Mouse (Mus musculus) heart, embryonic 11.5 days (tissue): ENCODE measurements at regions not wholly inside any gene's neighbourhood (a gene's known extent, or its start where the extent isn't known, plus 50 kb on each side); places are given as distances from the start of the nearest gene placed in this dataset.

Experiments
- ATAC-seq: fragments of 200-750 bp; cut with Nextera tagmentation; replicated peaks from 2 replicates; pipeline ENCODE4 v1.8.0; 2017; ENCODE audit warnings: moderate library complexity; ENCODE audit not compliant: insufficient number of reproducible peaks, low FRiP score, low TSS enrichment
- H3K27ac ChIP-seq: fragments of 300-500 bp; sonication (generic); 2 replicates; pipeline ENCODE4 v1.5.1; 2014; ENCODE audit warnings: mild to moderate bottlenecking, low read depth, low read length
- H3K27me3 ChIP-seq: fragments of 300-500 bp; sonication (generic); 2 replicates; pipeline ENCODE4 v1.6.1; 2014; ENCODE audit warnings: mild to moderate bottlenecking, low read length, mixed read lengths; ENCODE audit not compliant: control insufficient read depth, insufficient read depth
- H3K36me3 ChIP-seq: fragments of 300-500 bp; sonication (generic); 2 replicates; pipeline ENCODE4 v1.6.1; 2014; ENCODE audit warnings: mild to moderate bottlenecking, low read length, moderate library complexity, mixed read lengths; ENCODE audit not compliant: control insufficient read depth, insufficient read depth
- H3K4me1 ChIP-seq: fragments of 300-500 bp; sonication (generic); 2 replicates; pipeline ENCODE4 v1.6.1; 2014; ENCODE audit warnings: low read length; ENCODE audit not compliant: control insufficient read depth, insufficient read depth
- H3K4me2 ChIP-seq: fragments of 300-500 bp; sonication (generic); 2 replicates; pipeline ENCODE4 v1.6.1; 2014; ENCODE audit warnings: mild to moderate bottlenecking, moderate library complexity
- H3K4me3 ChIP-seq: fragments of 300-500 bp; sonication (generic); 2 replicates; pipeline ENCODE4 v1.5.1; 2014; ENCODE audit warnings: low read depth, low read length
- H3K9ac ChIP-seq: fragments of 300-500 bp; sonication (generic); 2 replicates; pipeline ENCODE4 v1.6.1; 2014; ENCODE audit warnings: mild to moderate bottlenecking, low read depth, low read length, moderate library complexity
- H3K9me3 ChIP-seq: fragments of 300-500 bp; sonication (generic); replicated peaks from 2 replicates; pipeline ENCODE4 v1.6.1; 2016; ENCODE audit warnings: low read length; ENCODE audit not compliant: control insufficient read depth
- WGBS: fragments of 180-500 bp; shearing (Covaris S2); extraction: QIAGEN DNeasy Blood & Tissue Kit; methylation state at CpG from one replicate; pipeline ENCODE4 v1.1.7; 2014; ENCODE audit not compliant: insufficient replicate concordance; 5-methylcytosine and 5-hydroxymethylcytosine counted together

GRCm38 (mm10) chr9:25408518-25408917, 72.8 kb upstream of the Eepd1 start:
- no peaks in the 10 kb centered on the region for H3K27me3 ChIP-seq
- H3K9me3 ChIP-seq = no peaks in the 10 kb centered on the region
- no peaks in the 10 kb centered on the region for H3K36me3 ChIP-seq
- no peak for ATAC-seq
- 83% methylated on average over 3 of the region's 3 CpGs for WGBS
- H3K4me2 ChIP-seq = no peak overlapping the region
- H3K4me1 ChIP-seq = no peaks in the 10 kb centered on the region
- no peak overlapping the region for H3K4me3 ChIP-seq
- no peak overlapping the region for H3K27ac ChIP-seq
- no peak overlapping the region for H3K9ac ChIP-seq

- ATAC-seq = no peak
- Histone ChIP-seq H3K4me1 (0 out of 2 replicates have a peak, but pooled peaks cover 1% of the 10 kb centered on the region), H3K4me2 (no peak overlapping the region), H3K27ac (no peak overlapping the region), H3K9me3 (no peaks in the 10 kb centered on the region), H3K36me3 (no peaks in the 10 kb centered on the region), H3K4me3 (no peak overlapping the region), H3K9ac (no peak overlapping the region), H3K27me3 (no peaks in the 10 kb centered on the region)
- WGBS = 75% methylated on average over 5 of the region's 5 CpGs
Observed at GRCm38 (mm10) chr9:25409729-25410128, 71.6 kb upstream of the Eepd1 start.

GRCm38 (mm10) chr9:25413873-25414272, 67.5 kb upstream of the Eepd1 start:
- ATAC-seq = no peak
- H3K27me3 ChIP-seq = no peaks in the 10 kb centered on the region
- H3K4me1 ChIP-seq = 0 out of 2 replicates have a peak, but pooled peaks cover 3% of the 10 kb centered on the region
- H3K4me2 ChIP-seq = no peak overlapping the region
- no peaks in the 10 kb centered on the region for H3K36me3 ChIP-seq
- H3K9ac ChIP-seq = no peak overlapping the region
- no peak overlapping the region for H3K27ac ChIP-seq
- no peaks in the 10 kb centered on the region for H3K9me3 ChIP-seq
- H3K4me3 ChIP-seq = no peak overlapping the region
- 73% methylated on average over 3 of the region's 3 CpGs for WGBS

GRCm38 (mm10) chr9:25414315-25414714, 67.0 kb upstream of the Eepd1 start:
- no peaks in the 10 kb centered on the region for H3K9me3 ChIP-seq
- H3K4me2 ChIP-seq = no peak overlapping the region
- no peaks in the 10 kb centered on the region for H3K36me3 ChIP-seq
- 0 out of 2 replicates have a peak, but pooled peaks cover 3% of the 10 kb centered on the region for H3K4me1 ChIP-seq
- H3K27me3 ChIP-seq = no peaks in the 10 kb centered on the region
- ATAC-seq = no peak
- no peak overlapping the region for H3K4me3 ChIP-seq
- H3K9ac ChIP-seq = no peak overlapping the region
- WGBS = 67% methylated on average over 2 of the region's 2 CpGs
- no peak overlapping the region for H3K27ac ChIP-seq

GRCm38 (mm10) chr9:25426941-25427340, 54.4 kb upstream of the Eepd1 start:
- Histone ChIP-seq H3K9ac (no peak overlapping the region), H3K27ac (no peak overlapping the region), H3K36me3 (no peaks in the 10 kb centered on the region), H3K4me2 (no peak overlapping the region), H3K27me3 (no peaks in the 10 kb centered on the region), H3K4me1 (no peaks in the 10 kb centered on the region), H3K4me3 (no peak overlapping the region), H3K9me3 (no peaks in the 10 kb centered on the region)
- WGBS = 64% methylated on average over 1 of the region's 1 CpGs
- ATAC-seq = no peak

- H3K9ac ChIP-seq = no peak overlapping the region
- H3K4me3 ChIP-seq = no peak overlapping the region
- no peaks in the 10 kb centered on the region for H3K27me3 ChIP-seq
- no peaks in the 10 kb centered on the region for H3K4me1 ChIP-seq
- no peaks in the 10 kb centered on the region for H3K36me3 ChIP-seq
- H3K4me2 ChIP-seq = no peak overlapping the region
- H3K27ac ChIP-seq = no peak overlapping the region
- ATAC-seq = no peak
- 74% methylated on average over 6 of the region's 6 CpGs for WGBS
- H3K9me3 ChIP-seq = no peaks in the 10 kb centered on the region
Observed at GRCm38 (mm10) chr9:25429450-25430213, 51.7 kb upstream of the Eepd1 start.
